Mouse (Mus musculus) liver, embryonic 15.5 days (tissue): ENCODE data around the gene Lysmd2. TPM values are rescaled to one million over a fixed set of nuclear protein-coding genes. Genes with fewer than 3 reads are reported as not detected.

Experiments
- ATAC-seq: fragments of 200-750 bp; cut with Nextera tagmentation; 2 replicates; pipeline ENCODE4 v1.8.0; 2017; ENCODE audit warnings: moderate number of reproducible peaks, mild to moderate bottlenecking, moderate library complexity; ENCODE audit not compliant: insufficient read depth
- H3K27ac ChIP-seq: fragments of 300-500 bp; sonication (generic); replicated peaks from 2 replicates; pipeline ENCODE4 v1.5.1; 2015; ENCODE audit warnings: mild to moderate bottlenecking, inconsistent platforms
- H3K27me3 ChIP-seq: fragments of 300-500 bp; sonication (generic); 2 replicates; pipeline ENCODE4 v1.6.1; 2015; ENCODE audit warnings: mild to moderate bottlenecking, inconsistent platforms
- H3K36me3 ChIP-seq: fragments of 300-500 bp; sonication (generic); replicated peaks from 2 replicates; pipeline ENCODE4 v1.6.1; 2015; ENCODE audit warnings: moderate library complexity, mild to moderate bottlenecking, inconsistent platforms
- H3K4me1 ChIP-seq: fragments of 300-500 bp; sonication (generic); replicated peaks from 2 replicates; pipeline ENCODE4 v1.6.1; 2015; ENCODE audit warnings: inconsistent platforms
- H3K4me2 ChIP-seq: fragments of 300-500 bp; sonication (generic); 2 replicates; pipeline ENCODE4 v1.6.1; 2015; ENCODE audit warnings: moderate library complexity, mild to moderate bottlenecking, inconsistent platforms
- H3K4me3 ChIP-seq: fragments of 300-500 bp; sonication (generic); replicated peaks from 2 replicates; pipeline ENCODE4 v1.5.1; 2015; ENCODE audit warnings: mild to moderate bottlenecking, inconsistent platforms
- H3K9ac ChIP-seq: fragments of 300-500 bp; sonication (generic); 2 replicates; pipeline ENCODE4 v1.6.1; 2015; ENCODE audit warnings: moderate library complexity, mild to moderate bottlenecking, inconsistent platforms
- H3K9me3 ChIP-seq: fragments of 300-500 bp; sonication (generic); replicated peaks from 2 replicates; pipeline ENCODE4 v1.6.1; 2016; ENCODE audit warnings: inconsistent platforms
- WGBS: fragments of 180-500 bp; shearing (Covaris S2); methylation state at CpG from one replicate; pipeline ENCODE4 v1.1.7; 2015; ENCODE audit warnings: mixed read lengths; ENCODE audit not compliant: insufficient replicate concordance; 5-methylcytosine and 5-hydroxymethylcytosine counted together
- polyA plus RNA-seq: library from polyadenylated mRNA; unstranded; fragments of >200 nt; fragmentation: Nextera tagmentation; extraction: Ambion mirVana; gene quantifications from 2 replicates; pipeline ENCODE4 v1.2.1, GENCODE M21; 2015

The Lysmd2 gene
- polyA plus RNA-seq, 1 experiment from 2014 or later: 1.8 TPM

DNA sequence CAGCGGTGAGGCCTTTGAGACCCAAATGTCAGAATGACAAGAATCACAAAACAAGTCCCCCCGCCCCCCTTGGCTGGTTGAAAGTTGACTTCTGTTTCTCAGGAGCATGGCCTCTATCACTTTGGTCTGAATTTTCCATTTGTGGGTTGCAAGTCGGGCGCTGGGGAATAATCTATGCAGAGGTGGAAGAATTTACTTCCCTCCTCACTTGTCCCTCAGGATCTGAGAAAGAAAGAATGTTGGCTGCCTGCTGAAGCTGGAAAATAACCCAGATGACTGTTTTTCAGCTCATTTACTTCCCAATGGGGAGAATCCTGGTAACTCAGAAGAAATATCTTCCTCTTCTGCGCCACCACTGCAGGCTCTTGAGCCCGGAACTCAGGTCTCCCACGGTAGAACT, 52.8 kb downstream of the Lysmd2 start:
- 61% methylated on average over 7 of the region's 7 CpGs for WGBS
- ATAC-seq: no peak
- Histone ChIP-seq H3K4me3 (no peak overlapping the region), H3K4me1 (no peaks in the 10 kb centered on the region), H3K27ac (no peak overlapping the region), H3K27me3 (no peaks in the 10 kb centered on the region), H3K36me3 (no peaks in the 10 kb centered on the region), H3K9me3 (no peaks in the 10 kb centered on the region), H3K9ac (no peak overlapping the region), H3K4me2 (no peak overlapping the region)

DNA sequence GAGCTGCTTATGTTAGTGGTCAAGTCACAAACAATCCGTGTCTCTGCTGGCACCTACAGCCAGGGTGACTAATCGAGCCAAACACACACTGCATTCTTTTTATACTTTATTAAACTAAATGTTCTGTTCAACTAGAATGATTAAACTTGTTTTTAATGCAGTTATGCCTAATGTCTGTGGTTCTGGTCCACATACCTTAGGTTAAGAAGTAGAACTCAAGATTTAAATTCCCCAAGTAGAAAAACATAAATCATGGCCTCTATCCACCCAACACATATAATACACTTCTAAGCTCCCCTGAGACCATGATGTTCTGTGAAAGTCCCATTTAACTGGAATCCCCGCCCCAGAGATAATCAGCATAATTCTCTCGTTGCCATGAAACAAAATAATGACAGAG, 54.1 kb downstream of the Lysmd2 start:
- H3K4me2 ChIP-seq: no peak overlapping the region
- WGBS: 52% methylated on average over 4 of the region's 4 CpGs
- H3K36me3 ChIP-seq: no peaks in the 10 kb centered on the region
- no peaks in the 10 kb centered on the region for H3K9me3 ChIP-seq
- no peaks in the 10 kb centered on the region for H3K4me1 ChIP-seq
- no peak overlapping the region for H3K27ac ChIP-seq
- peaks cover 8% of the 10 kb centered on the region; the same call in 1 of the 2 replicates for H3K27me3 ChIP-seq
- no peak overlapping the region for H3K9ac ChIP-seq
- ATAC-seq: no peak
- H3K4me3 ChIP-seq: no peak overlapping the region

DNA sequence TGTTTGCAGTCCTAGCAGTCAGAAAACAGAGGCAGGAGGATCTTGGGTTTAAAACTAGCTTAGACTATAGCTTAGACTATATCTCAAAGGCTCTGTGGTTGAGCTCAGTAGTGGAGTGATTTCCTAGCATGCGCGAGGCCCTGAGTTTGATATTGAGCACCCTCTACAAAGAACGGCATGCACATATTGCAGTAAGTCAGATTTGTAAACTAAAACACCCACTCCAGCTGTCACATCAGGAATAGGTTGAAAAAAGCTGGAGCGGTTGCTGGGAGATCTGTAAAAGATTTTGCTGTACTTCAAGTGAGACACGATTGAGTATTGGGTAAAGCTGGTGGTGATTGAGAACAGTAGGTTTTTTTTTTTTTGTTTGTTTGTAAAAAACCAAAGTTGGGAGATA, 55.1 kb downstream of the Lysmd2 start:
- H3K27ac ChIP-seq: no peak overlapping the region
- H3K9ac ChIP-seq: no peak overlapping the region
- H3K4me1 ChIP-seq: no peaks in the 10 kb centered on the region
- no peak overlapping the region for H3K4me2 ChIP-seq
- no peaks in the 10 kb centered on the region for H3K9me3 ChIP-seq
- 73% methylated on average over 5 of the region's 5 CpGs for WGBS
- no peaks in the 10 kb centered on the region for H3K36me3 ChIP-seq
- H3K4me3 ChIP-seq: no peak overlapping the region
- peaks cover 8% of the 10 kb centered on the region; the same call in 1 of the 2 replicates for H3K27me3 ChIP-seq
- ATAC-seq: no peak

DNA sequence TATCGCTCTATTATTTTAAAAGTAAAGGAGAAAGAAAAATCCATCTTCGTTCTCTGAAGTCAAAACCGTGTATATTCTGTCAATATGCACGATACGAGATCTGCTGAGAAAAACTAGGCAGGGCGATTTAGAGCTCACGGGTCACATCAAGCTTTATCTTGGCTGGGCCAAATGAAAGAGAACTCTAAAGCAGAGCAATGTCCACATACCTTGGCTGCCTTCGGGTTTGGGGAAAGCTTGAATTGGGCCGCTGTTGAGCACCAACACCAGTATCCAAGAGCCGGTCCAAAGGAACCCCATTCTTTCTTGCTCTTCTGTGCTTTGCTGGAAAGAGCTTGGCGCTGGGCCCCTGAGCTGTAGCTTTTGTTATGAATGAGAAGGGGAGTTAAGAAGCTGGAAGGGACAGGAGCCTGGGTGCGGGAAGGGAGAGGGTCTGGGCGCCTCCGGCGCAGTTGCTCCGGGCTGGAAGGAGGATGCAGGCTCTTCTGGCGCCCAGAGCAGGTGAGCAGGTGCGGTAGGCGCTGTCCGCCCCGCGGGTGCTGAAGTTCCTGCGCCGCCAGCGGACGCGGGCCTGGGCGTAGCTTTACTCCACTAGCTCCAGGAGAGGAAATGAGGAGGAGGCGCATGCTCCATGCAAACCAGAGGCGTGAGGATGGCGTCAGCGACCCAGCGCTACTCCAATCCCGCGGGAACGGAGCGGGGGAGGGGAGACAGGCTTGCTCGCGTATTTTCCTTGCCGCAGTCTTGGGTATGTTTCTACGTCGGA, 58.1 kb downstream of the Lysmd2 start, which contains the start of gene Scg3:
TSS of gene Scg3 (minus strand) at position 631 of the 766 bp plus-strand sequence.
- Histone ChIP-seq H3K9me3 (no peaks in the 10 kb centered on the region), H3K36me3 (no peaks in the 10 kb centered on the region), H3K4me2 (no peak within 1 kb of the TSS), H3K4me1 (no peaks in the 10 kb centered on the region), H3K9ac (no peak within 1 kb of the TSS), H3K4me3 (no peak within 1 kb of the TSS), H3K27ac (no peak within 1 kb of the TSS), H3K27me3 (peaks cover 8% of the 10 kb centered on the region; the same call in 1 of the 2 replicates)
- 8% methylated on average over 42 of the region's 42 CpGs for WGBS
- no peak for ATAC-seq

DNA sequence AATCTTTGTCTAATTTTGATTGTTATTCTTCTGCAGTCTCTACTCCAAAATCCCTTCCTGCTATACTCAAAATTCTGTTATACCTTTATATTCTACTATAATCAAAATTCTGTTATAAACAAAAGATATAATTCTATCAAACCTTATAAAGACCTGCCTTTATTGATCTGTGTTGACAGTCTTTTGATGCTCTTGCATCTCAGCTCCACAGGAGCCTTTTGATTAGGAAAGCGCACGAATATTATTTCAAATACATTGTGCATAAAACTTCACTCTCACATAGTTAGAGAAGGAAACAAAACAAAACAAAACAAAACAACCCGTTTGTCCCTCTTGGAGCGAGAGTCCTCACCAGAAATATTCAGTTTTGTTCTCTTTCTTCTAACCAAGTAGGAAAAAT, 58.8 kb downstream of the Lysmd2 start:
- Histone ChIP-seq H3K9ac (no peak overlapping the region), H3K27ac (no peak overlapping the region), H3K27me3 (peaks cover 8% of the 10 kb centered on the region; the same call in 1 of the 2 replicates), H3K36me3 (no peaks in the 10 kb centered on the region), H3K4me1 (no peaks in the 10 kb centered on the region), H3K9me3 (no peaks in the 10 kb centered on the region), H3K4me3 (no peak overlapping the region), H3K4me2 (no peak overlapping the region)
- WGBS: 50% methylated on average over 4 of the region's 4 CpGs
- ATAC-seq: no peak

DNA sequence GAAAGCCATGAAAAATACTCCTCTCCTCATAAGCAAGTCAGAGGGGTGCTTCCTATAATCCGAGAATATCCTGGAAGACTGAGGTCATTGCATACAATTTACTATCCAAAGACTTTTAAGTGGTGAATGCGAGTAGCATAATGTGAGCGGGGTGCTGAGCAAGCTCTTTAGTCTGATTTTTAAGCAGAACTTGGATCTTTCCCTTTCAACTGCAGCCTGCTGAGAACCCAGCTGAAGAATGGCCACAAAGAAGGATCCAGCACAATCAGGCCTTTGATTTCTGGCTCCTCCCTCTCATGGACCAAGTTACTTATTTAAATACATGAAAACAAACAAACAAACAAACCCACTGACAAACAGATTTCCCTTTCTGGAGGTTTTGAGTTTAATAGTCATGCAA, 59.2 kb downstream of the Lysmd2 start:
- ATAC-seq: no peak
- H3K4me3 ChIP-seq: no peak overlapping the region
- 46% methylated on average over 3 of the region's 3 CpGs for WGBS

More for the DNA sequence above, 59.2 kb downstream of the Lysmd2 start:
- no peaks in the 10 kb centered on the region for H3K36me3 ChIP-seq
- H3K27ac ChIP-seq: no peak overlapping the region
- no peak overlapping the region for H3K9ac ChIP-seq
- H3K27me3 ChIP-seq: peaks cover 8% of the 10 kb centered on the region; the same call in 1 of the 2 replicates
- no peak overlapping the region for H3K4me2 ChIP-seq
- no peaks in the 10 kb centered on the region for H3K4me1 ChIP-seq
- no peaks in the 10 kb centered on the region for H3K9me3 ChIP-seq

Other genes starting within 250 kb of the Lysmd2 start
- gene Mapk6, start 215.7 kb upstream of the Lysmd2 start, polyA plus RNA-seq: 15.4 and 16.8 TPM in 2 replicates
- 12.7 and 13.1 TPM in 2 replicates for gene Leo1, start 184.2 kb upstream of the Lysmd2 start, polyA plus RNA-seq
- gene Tmod3, start 66.1 kb upstream of the Lysmd2 start, polyA plus RNA-seq: 23.7 and 28.9 TPM in 2 replicates
- gene Tmod2, start 14.4 kb upstream of the Lysmd2 start, polyA plus RNA-seq: 0.32 and 0.54 TPM in 2 replicates
- not detected in 2 replicates for gene Scg3, start 58.3 kb downstream of the Lysmd2 start, polyA plus RNA-seq
- gene Bmp5, start 149.6 kb downstream of the Lysmd2 start, polyA plus RNA-seq: 1.6 and 2.2 TPM in 2 replicates